Mouse (Mus musculus) lung, embryonic 15.5 days (tissue): ENCODE results near the gene Tti1. TPM values are rescaled to one million over a fixed set of nuclear protein-coding genes. Genes with fewer than 3 reads are reported as not detected.

ENCODE experiments used
- ATAC-seq: fragments of 200-750 bp; cut with Nextera tagmentation; 2 replicates; pipeline ENCODE4 v1.8.0; 2017; ENCODE audit warnings: moderate number of reproducible peaks, borderline replicate concordance; ENCODE audit not compliant: low FRiP score, low TSS enrichment; ENCODE audit errors: extremely low read depth
- H3K27ac ChIP-seq: fragments of 300-500 bp; sonication (generic); 2 replicates; pipeline ENCODE4 v1.5.1; 2015; ENCODE audit warnings: moderate library complexity, mild to moderate bottlenecking, inconsistent platforms
- H3K27me3 ChIP-seq: fragments of 300-500 bp; sonication (generic); 2 replicates; pipeline ENCODE4 v1.6.1; 2015; ENCODE audit warnings: inconsistent platforms
- H3K36me3 ChIP-seq: fragments of 300-500 bp; sonication (generic); 2 replicates; pipeline ENCODE4 v1.6.1; 2015; ENCODE audit warnings: inconsistent platforms
- H3K4me1 ChIP-seq: fragments of 300-500 bp; sonication (generic); 2 replicates; pipeline ENCODE4 v1.6.1; 2015; ENCODE audit warnings: inconsistent platforms
- H3K4me2 ChIP-seq: fragments of 300-500 bp; sonication (generic); 2 replicates; pipeline ENCODE4 v1.6.1; 2015; ENCODE audit warnings: inconsistent platforms, mild to moderate bottlenecking, moderate library complexity
- H3K4me3 ChIP-seq: fragments of 300-500 bp; sonication (generic); 2 replicates; pipeline ENCODE4 v1.5.1; 2015; ENCODE audit warnings: mild to moderate bottlenecking, inconsistent platforms
- H3K9ac ChIP-seq: fragments of 300-500 bp; sonication (generic); 2 replicates; pipeline ENCODE4 v1.6.1; 2015; ENCODE audit warnings: inconsistent platforms
- H3K9me3 ChIP-seq: fragments of 300-500 bp; sonication (generic); 2 replicates; pipeline ENCODE4 v1.6.1; 2016; ENCODE audit warnings: inconsistent platforms
- whole genome bisulfite sequencing: fragments of 180-500 bp; shearing (Covaris S2); methylation state at CpG from one replicate; pipeline ENCODE4 v1.1.7; 2015; 5-methylcytosine and 5-hydroxymethylcytosine counted together
- polyA plus RNA-seq: library from polyadenylated mRNA; unstranded; fragments of >200 nt; fragmentation: Nextera tagmentation; extraction: Ambion mirVana; gene quantifications from 2 replicates; pipeline ENCODE4 v1.2.1, GENCODE M21; 2015

Tti1 gene
- polyA plus RNA-seq, 1 experiment from 2014 or later = 25.9 TPM

DNA sequence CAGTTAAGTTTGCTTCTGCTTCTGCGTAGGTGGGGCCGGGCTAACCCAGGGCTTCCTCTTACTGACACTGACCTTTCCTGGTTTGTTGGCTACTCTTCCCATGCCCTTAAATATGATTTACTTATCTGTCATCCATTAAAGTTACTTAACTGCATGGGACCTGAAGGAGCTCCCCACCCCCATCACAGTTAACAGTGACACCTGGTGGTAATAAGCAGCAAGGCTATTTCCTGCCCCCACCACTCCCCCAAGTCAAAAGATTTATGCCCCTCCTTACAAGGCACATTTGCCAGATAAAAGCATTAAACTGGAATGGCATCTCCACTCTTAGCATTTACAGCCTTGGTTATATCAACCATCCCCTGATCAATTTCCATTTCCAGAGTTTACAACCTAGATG is 38.3 kb downstream of the Tti1 start:
- Histone ChIP-seq H3K27me3 (no peaks in the 10 kb centered on the region), H3K36me3 (peaks cover 31% of the 10 kb centered on the region)
- WGBS = 86% methylated on average over 2 of the region's 2 CpGs

DNA sequence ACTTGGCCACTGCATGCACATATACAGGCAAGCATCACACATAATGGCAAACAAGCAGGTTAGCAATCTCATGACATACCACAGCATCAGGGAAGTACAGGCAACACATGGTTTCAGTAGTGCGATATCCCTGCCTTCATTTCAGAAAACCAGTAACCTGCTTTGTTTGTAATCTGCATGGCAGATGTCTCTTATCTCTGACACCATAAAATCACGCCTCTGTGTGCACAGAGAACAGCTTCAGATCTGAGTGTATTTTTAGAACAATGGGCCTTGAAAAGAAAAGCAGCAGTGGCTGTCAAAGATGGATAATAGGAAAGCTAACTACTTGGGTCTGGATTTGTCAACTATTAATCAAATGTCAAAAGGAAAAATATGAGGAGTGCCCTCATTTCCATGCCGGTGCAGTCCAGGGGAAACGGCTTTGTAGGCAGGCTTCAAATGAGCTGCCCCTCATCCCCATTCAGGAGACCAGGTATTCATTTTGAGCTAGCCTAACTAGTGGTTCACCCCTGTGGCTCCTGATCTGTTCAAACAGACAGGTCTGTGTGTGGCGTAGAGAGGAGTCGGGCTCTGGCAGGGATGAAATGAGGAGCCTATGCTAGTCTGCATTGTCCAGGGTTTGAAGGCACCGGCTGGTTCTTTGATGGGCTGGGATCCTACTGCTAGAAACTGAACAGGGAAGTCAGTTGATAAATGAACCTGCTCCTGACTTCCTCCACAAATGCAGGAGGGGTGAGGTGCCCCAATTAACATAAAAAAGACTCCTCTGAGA is 39.6 kb downstream of the Tti1 start:
- Histone ChIP-seq H3K9ac (no peak overlapping the region), H3K4me3 (no peak overlapping the region)
- ATAC-seq = no peak

More for the DNA sequence above, 38.3 kb downstream of the Tti1 start:
- no peak for ATAC-seq
- Histone ChIP-seq H3K4me1 (no peaks in the 10 kb centered on the region), H3K9me3 (no peaks in the 10 kb centered on the region), H3K27ac (no peak overlapping the region), H3K4me3 (no peak overlapping the region), H3K4me2 (no peak overlapping the region), H3K9ac (no peak overlapping the region)

DNA sequence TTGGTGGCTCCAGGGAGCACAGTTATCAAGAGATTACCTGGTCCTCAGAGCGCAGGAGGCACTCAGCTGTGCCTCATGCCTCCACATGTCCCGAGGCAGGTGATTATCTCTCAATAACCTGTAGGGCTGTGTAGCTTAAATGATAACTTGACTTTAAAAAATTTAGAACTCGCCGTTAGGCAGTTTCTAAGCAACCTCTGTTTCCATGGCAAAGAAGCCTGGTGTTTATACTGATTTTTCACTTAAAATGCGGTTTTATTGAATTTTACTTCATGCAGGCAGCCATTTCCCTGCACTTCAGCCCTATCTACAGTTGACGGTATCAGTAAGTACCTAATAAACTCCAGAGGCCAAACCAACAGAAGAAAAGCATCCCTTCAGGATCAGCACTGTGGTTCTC is 42.0 kb downstream of the Tti1 start:
- H3K4me3 ChIP-seq = no peak overlapping the region
- ATAC-seq = no peak
- no peak overlapping the region for H3K9ac ChIP-seq
- no peaks in the 10 kb centered on the region for H3K9me3 ChIP-seq
- no peaks in the 10 kb centered on the region for H3K27me3 ChIP-seq
- no peak overlapping the region for H3K4me2 ChIP-seq
- H3K27ac ChIP-seq = no peak overlapping the region
- H3K4me1 ChIP-seq = no peaks in the 10 kb centered on the region
- WGBS = 84% methylated on average over 6 of the region's 6 CpGs
- H3K36me3 ChIP-seq = peaks cover 9% of the 10 kb centered on the region; the same call in 1 of the 2 replicates

More for the DNA sequence above, 39.6 kb downstream of the Tti1 start:
- H3K9me3 ChIP-seq = no peaks in the 10 kb centered on the region
- peaks cover 29% of the 10 kb centered on the region for H3K36me3 ChIP-seq
- no peaks in the 10 kb centered on the region for H3K4me1 ChIP-seq
- H3K27ac ChIP-seq = no peak overlapping the region
- H3K27me3 ChIP-seq = no peaks in the 10 kb centered on the region
- 58% methylated on average over 7 of the region's 7 CpGs for WGBS
- no peak overlapping the region for H3K4me2 ChIP-seq

DNA sequence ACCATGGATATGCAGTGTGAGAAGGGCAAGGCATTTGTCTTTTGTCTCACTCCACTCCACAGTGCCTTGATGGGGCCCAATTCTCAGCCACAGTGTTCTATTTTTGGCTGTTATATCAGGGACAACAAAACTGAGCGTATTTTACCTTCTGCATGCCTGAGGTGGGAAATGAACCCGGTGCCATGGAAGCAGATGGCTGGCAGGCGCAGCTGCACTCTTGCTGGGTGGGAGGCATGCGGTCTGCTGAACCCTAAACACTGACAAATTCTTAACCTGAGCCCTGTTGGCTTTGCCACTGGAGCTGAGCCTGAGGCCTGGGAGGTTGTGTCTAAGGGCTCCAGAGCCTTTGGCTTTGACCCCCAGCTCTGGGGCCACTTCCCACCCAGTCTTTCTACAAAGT is 42.6 kb downstream of the Tti1 start:
- H3K9ac ChIP-seq = no peak overlapping the region
- 87% methylated on average over 4 of the region's 4 CpGs for WGBS
- no peak overlapping the region for H3K4me3 ChIP-seq
- H3K36me3 ChIP-seq = 0 out of 2 replicates have a peak, but pooled peaks cover 9% of the 10 kb centered on the region
- ATAC-seq = no peak
- no peaks in the 10 kb centered on the region for H3K4me1 ChIP-seq
- no peak overlapping the region for H3K27ac ChIP-seq
- H3K27me3 ChIP-seq = no peaks in the 10 kb centered on the region
- H3K4me2 ChIP-seq = no peak overlapping the region
- no peaks in the 10 kb centered on the region for H3K9me3 ChIP-seq

DNA sequence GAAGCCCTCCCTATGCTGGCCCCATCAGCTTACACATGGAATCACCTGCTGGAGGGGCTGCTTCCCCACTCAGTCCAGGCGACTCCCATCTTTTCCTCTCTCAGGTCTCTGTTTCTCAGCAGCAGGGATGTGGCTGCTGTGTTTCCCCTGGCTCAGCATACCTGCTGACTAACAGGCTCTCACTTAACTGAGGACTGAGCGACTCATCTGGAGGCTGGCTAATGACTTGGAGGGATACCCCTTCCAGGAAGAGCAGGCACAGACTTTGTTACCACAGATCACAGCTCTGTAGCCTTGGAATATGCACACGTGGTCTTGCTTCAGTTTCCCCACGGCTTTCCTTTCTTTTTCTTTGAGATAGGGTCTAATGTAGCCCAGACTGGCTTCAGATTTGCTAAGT is 45.0 kb downstream of the Tti1 start:
- H3K9ac ChIP-seq = no peak overlapping the region

DNA sequence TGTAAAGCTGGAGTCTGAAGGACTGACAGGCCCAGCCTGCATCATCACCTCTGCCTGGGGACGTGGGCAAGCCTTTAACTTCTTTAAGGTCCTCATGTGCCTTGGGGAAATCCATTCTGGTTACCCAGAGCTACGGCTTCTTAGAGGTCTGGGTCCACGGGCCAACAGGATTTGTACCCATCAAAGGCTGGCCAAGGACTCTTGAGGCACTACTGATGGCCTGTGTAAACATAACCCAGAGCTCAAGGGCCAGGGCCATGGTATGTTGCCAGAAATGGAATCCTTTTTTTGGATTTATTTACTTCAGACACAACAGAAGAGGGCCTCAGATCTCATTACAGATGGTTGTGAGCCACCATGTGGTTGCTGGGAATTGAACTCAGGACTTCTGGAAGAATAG is 45.5 kb downstream of the Tti1 start:
- no peak overlapping the region for H3K9ac ChIP-seq
- H3K4me2 ChIP-seq = no peak overlapping the region
- H3K27me3 ChIP-seq = no peaks in the 10 kb centered on the region
- H3K4me1 ChIP-seq = no peaks in the 10 kb centered on the region
- 0 out of 2 replicates have a peak, but pooled peaks cover 3% of the 10 kb centered on the region for H3K36me3 ChIP-seq
- no peaks in the 10 kb centered on the region for H3K9me3 ChIP-seq
- WGBS = 48% methylated on average over 3 of the region's 3 CpGs
- ATAC-seq = no peak
- no peak overlapping the region for H3K27ac ChIP-seq
- H3K4me3 ChIP-seq = no peak overlapping the region

More for the DNA sequence above, 45.0 kb downstream of the Tti1 start:
- Histone ChIP-seq H3K4me1 (no peaks in the 10 kb centered on the region), H3K36me3 (0 out of 2 replicates have a peak, but pooled peaks cover 3% of the 10 kb centered on the region), H3K27ac (no peak overlapping the region), H3K27me3 (no peaks in the 10 kb centered on the region), H3K4me3 (no peak overlapping the region), H3K4me2 (no peak overlapping the region), H3K9me3 (no peaks in the 10 kb centered on the region)
- ATAC-seq = no peak
- 64% methylated on average over 4 of the region's 4 CpGs for WGBS

DNA sequence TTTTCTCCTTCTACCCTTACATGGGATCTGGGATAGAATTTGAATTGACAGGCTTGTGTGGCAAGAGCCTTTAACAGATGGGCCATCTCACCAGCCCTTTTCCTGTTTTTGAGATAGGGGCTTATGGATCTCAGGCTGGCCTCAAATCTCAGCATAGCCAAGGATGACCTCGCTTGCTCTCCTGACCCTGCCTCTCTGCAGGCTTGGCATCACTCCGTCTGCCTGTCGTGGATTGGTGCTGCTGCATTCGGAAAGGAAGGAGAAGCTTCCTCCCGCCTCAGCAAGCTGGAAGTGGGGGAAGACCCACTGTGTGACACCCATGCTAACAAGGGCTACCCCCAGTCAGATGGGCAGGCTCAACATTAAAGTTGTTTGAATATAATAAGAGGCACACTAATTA is 49.0 kb downstream of the Tti1 start:
- 44% methylated on average over 5 of the region's 5 CpGs for WGBS

DNA sequence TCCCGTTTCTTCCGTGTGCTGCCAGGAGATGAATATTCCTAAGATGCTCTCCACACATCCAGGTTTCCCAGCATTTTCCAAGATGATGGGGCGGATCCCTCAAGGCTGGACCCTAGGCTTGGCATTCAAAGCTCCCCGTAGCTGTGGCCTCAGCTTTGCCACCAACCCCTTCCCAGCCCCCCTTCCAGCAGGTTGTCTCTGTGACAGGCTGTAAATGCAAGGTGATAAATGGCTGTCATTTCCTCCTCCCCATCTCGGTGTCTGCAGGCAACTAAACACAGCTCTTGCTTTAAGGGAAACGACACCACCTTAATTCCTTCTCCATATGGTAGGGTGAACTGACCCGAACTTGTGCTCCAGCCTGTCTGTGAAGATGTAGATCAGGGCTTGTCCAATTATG is 52.6 kb downstream of the Tti1 start:
- Histone ChIP-seq H3K36me3 (no peaks in the 10 kb centered on the region), H3K27ac (no peak overlapping the region), H3K4me3 (no peak overlapping the region), H3K4me1 (peaks cover 3% of the 10 kb centered on the region; the same call in 1 of the 2 replicates), H3K4me2 (no peak overlapping the region), H3K9me3 (no peaks in the 10 kb centered on the region), H3K27me3 (peaks cover 17% of the 10 kb centered on the region), H3K9ac (no peak overlapping the region)
- no peak for ATAC-seq
- WGBS = 8% methylated on average over 7 of the region's 7 CpGs

More for the DNA sequence above, 49.0 kb downstream of the Tti1 start:
- H3K27me3 ChIP-seq = peaks cover 17% of the 10 kb centered on the region
- H3K4me2 ChIP-seq = no peak overlapping the region
- H3K36me3 ChIP-seq = 0 out of 2 replicates have a peak, but pooled peaks cover 3% of the 10 kb centered on the region
- no peak overlapping the region for H3K4me3 ChIP-seq
- no peak for ATAC-seq
- no peak overlapping the region for H3K27ac ChIP-seq
- peaks cover 3% of the 10 kb centered on the region; the same call in 1 of the 2 replicates for H3K4me1 ChIP-seq
- no peak overlapping the region for H3K9ac ChIP-seq
- H3K9me3 ChIP-seq = no peaks in the 10 kb centered on the region

DNA sequence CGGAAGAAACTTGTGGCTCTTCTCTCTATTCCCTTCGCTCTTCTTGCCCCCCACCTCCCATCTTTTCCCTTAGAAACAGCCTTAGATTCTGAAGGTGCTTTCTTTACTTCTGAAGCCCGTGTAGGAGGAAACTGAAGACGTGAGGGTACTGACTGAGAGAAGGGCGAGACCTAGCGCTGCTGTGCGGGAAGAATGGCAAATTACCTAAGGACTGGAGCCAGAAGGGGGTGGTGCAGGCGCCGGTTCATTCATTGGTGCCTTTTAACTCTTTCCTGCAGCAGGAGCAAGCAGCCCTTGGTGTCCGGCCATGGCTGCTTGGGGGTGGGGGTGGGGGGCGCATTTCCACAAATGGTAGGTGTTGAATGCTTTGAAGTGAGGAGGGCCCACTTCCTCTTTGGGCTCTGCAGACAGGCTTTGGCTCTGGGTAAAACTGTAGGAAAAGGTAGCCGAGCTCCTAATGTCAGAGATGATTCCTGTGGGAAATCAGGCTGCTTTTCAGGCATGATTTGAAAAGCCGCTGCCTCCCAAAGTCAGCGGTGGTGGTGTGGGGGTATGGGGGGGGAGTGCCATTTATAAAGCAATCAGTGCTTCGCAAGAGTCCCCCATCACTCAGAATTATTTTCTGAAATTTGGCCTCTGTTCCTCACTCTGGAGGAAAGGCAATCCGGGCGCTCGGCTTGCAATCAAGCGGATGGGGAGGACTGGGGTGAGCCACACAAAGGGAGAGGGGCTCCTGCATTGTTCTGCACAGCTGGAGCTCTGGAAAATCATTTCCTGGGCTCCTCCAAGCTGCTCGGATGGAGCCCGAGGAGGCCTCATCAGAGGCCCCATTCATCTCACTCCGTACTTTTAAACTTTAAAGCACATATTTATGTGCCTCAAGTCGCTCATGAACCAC is 53.4 kb downstream of the Tti1 start:
- no peaks in the 10 kb centered on the region for H3K36me3 ChIP-seq
- no peak for ATAC-seq
- no peak overlapping the region for H3K27ac ChIP-seq
- H3K4me2 ChIP-seq = no peak overlapping the region
- WGBS = 4% methylated on average over 23 of the region's 23 CpGs
- H3K4me1 ChIP-seq = peaks cover 3% of the 10 kb centered on the region; the same call in 1 of the 2 replicates
- H3K27me3 ChIP-seq = peaks cover 17% of the 10 kb centered on the region
- no peaks in the 10 kb centered on the region for H3K9me3 ChIP-seq
- H3K4me3 ChIP-seq = no peak overlapping the region
- H3K9ac ChIP-seq = no peak overlapping the region

DNA sequence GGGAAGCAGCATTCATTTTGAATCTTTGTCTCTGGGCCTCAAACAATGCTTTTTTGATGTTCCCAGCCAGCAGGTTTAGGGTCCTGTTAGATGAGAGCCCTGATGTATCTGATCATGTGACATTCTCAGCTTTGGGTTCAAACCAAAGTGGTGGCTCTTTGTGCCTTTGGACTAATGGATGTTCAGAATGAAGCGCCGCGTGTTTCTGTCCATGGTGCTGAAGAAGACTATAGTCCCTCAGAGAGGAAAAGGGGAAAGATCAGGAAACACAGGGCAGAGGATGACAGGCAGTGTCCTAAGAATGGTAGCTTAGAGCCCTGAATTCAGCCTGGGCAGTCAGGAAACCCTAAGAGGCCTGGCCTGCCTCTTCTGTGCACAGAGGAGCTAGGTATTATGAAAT is 57.6 kb downstream of the Tti1 start:
- no peak for ATAC-seq
- 1% methylated on average over 3 of the region's 3 CpGs for WGBS
- H3K9me3 ChIP-seq = no peaks in the 10 kb centered on the region
- H3K4me1 ChIP-seq = peaks cover 3% of the 10 kb centered on the region; the same call in 1 of the 2 replicates
- H3K27ac ChIP-seq = no peak overlapping the region
- no peak overlapping the region for H3K4me3 ChIP-seq
- no peaks in the 10 kb centered on the region for H3K36me3 ChIP-seq
- H3K4me2 ChIP-seq = no peak overlapping the region
- no peak overlapping the region for H3K9ac ChIP-seq
- H3K27me3 ChIP-seq = peaks cover 10% of the 10 kb centered on the region

DNA sequence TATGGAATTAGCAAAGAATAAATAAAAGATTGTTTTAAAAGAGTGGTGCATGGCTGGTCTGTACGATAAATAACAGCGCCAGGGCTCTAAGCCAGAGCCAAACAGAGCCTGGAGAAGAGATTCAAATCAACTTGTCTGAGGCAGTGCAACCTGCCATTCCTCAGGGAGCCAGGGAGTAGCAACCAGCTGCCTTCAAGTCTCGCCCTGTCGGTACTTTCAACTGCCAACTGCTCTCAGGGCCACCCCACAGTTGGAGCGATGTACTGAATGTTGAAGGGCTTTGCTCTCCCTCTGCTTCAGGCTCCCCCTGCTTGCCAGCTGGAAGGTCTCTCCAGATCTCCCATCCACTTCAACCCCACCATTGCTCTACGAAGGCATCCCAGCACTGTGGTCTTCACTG is 58.1 kb downstream of the Tti1 start:
- no peaks in the 10 kb centered on the region for H3K36me3 ChIP-seq
- 59% methylated on average over 6 of the region's 6 CpGs for WGBS
- no peak overlapping the region for H3K4me3 ChIP-seq
- no peak overlapping the region for H3K4me2 ChIP-seq
- no peak for ATAC-seq
- H3K4me1 ChIP-seq = no peaks in the 10 kb centered on the region
- H3K27me3 ChIP-seq = peaks cover 5% of the 10 kb centered on the region; the same call in 1 of the 2 replicates
- no peaks in the 10 kb centered on the region for H3K9me3 ChIP-seq
- H3K27ac ChIP-seq = no peak overlapping the region
- H3K9ac ChIP-seq = no peak overlapping the region

DNA sequence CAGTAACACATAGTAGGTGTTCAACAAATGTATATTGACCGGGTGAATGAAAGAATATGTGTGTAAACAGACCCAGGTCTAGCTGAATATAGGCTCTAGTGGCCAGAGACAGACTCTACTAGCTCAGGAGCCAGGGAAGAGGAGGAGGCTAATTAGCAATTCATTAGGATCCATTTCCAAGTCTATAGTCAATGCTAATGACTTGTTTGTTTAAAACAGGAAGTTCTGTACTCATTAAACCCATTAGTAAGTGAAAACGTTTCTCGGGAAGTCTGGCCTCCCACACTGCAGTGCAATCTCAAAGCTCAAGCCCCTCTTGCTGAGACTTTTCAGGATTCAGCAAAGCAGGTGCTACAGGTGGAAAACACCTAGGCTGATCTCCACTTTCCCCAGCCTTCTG is 60.4 kb downstream of the Tti1 start:
- no peak for ATAC-seq
- no peaks in the 10 kb centered on the region for H3K4me1 ChIP-seq
- WGBS = 19% methylated on average over 3 of the region's 3 CpGs
- H3K36me3 ChIP-seq = no peaks in the 10 kb centered on the region
- H3K4me3 ChIP-seq = no peak overlapping the region
- no peaks in the 10 kb centered on the region for H3K27me3 ChIP-seq
- no peaks in the 10 kb centered on the region for H3K9me3 ChIP-seq
- H3K9ac ChIP-seq = no peak overlapping the region
- H3K4me2 ChIP-seq = no peak overlapping the region
- no peak overlapping the region for H3K27ac ChIP-seq
